Mouse (Mus musculus): ENCODE measurements around the gene Tnfrsf13c. TPM values are rescaled to one million over a fixed set of nuclear protein-coding genes. Genes with fewer than 3 reads are reported as not detected.
"Not testable (repeated sequence)": the region's sequence is repeated elsewhere in the genome, so short reads cannot be mapped to it uniquely, and the experiment has no call there.

Gene Tnfrsf13c
- polyA plus RNA-seq, 1 experiment from 2014 or later, result 0.29 TPM

- H3K36me3 ChIP-seq (ENCODE audit: control insufficient read depth, insufficient read depth, low read length), result no peaks in the 10 kb centered on the region
- no peak for ATAC-seq (replicated peaks; ENCODE audit: insufficient number of reproducible peaks, low FRiP score, low TSS enrichment)
- H3K4me1 ChIP-seq (ENCODE audit: control insufficient read depth, insufficient read depth, low read length), result no peaks in the 10 kb centered on the region
- H3K27me3 ChIP-seq (ENCODE audit: control insufficient read depth, insufficient read depth, low read length), result peaks cover 6% of the 10 kb centered on the region; the same call in 1 of the 2 replicates
- no peak overlapping the region for H3K4me3 ChIP-seq (ENCODE audit: low read depth, low read length)
- no peak overlapping the region for H3K4me2 ChIP-seq
- H3K9ac ChIP-seq (ENCODE audit: low read depth, low read length), result no peak overlapping the region
- no peaks in the 10 kb centered on the region for H3K9me3 ChIP-seq (replicated peaks; ENCODE audit: control insufficient read depth, low read length)
- H3K27ac ChIP-seq (ENCODE audit: low read depth, low read length), result no peak overlapping the region
- WGBS (ENCODE audit: insufficient replicate concordance), result 41% methylated on average over 4 of the region's 4 CpGs
Measured at GRCm38 (mm10) chr15:82255248-82255647, 31.1 kb upstream of the Tnfrsf13c start.

GRCm38 (mm10) chr15:82252097-82252496 is 27.9 kb upstream of the Tnfrsf13c start, which contains the start of gene 1500009C09Rik:
Gene 1500009C09Rik (plus strand): TSS chr15:82252397.
- Histone ChIP-seq H3K4me2 (no peak within 1 kb of the TSS), H3K36me3 (ENCODE audit: control insufficient read depth, insufficient read depth, low read length) (no peaks in the 10 kb centered on the region), H3K27ac (ENCODE audit: low read depth, low read length) (no peak within 1 kb of the TSS), H3K9ac (ENCODE audit: low read depth, low read length) (no peak within 1 kb of the TSS), H3K4me1 (ENCODE audit: control insufficient read depth, insufficient read depth, low read length) (no peaks in the 10 kb centered on the region), H3K9me3 (replicated peaks; ENCODE audit: control insufficient read depth, low read length) (no peaks in the 10 kb centered on the region), H3K27me3 (ENCODE audit: control insufficient read depth, insufficient read depth, low read length) (peaks cover 6% of the 10 kb centered on the region; the same call in 1 of the 2 replicates), H3K4me3 (ENCODE audit: low read depth, low read length) (no peak within 1 kb of the TSS)
- WGBS (ENCODE audit: insufficient replicate concordance), result 79% methylated on average over 6 of the region's 6 CpGs
- no peak for ATAC-seq (replicated peaks; ENCODE audit: insufficient number of reproducible peaks, low FRiP score, low TSS enrichment)

DNA sequence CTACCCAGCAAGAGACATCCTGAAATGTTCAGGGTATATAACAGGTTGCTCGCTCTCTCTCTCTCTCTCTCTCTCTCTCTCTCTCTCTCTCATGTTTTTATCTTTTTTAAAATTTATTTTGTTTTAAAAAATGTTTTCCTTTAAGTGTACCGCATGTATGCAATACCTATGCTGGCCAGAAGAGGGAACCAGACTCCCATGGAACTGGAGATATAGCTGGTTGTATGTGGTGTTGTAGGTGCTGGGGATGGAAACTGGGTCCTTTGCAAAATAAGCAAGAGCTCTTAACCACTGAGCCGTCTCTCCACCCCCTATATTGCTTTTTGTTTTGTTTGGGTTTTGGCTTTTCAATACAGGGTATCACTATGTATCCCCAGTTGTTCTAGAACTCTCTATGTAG is 27.4 kb upstream of the Tnfrsf13c start:
- Histone ChIP-seq H3K9me3 (replicated peaks; ENCODE audit: control insufficient read depth, low read length) (no peaks in the 10 kb centered on the region), H3K9ac (ENCODE audit: low read depth, low read length) (no peak overlapping the region), H3K36me3 (ENCODE audit: control insufficient read depth, insufficient read depth, low read length) (no peaks in the 10 kb centered on the region), H3K4me2 (no peak overlapping the region), H3K27me3 (ENCODE audit: control insufficient read depth, insufficient read depth, low read length) (peaks cover 6% of the 10 kb centered on the region; the same call in 1 of the 2 replicates), H3K4me3 (ENCODE audit: low read depth, low read length) (no peak overlapping the region), H3K27ac (ENCODE audit: low read depth, low read length) (no peak overlapping the region), H3K4me1 (ENCODE audit: control insufficient read depth, insufficient read depth, low read length) (no peaks in the 10 kb centered on the region)
- ATAC-seq (replicated peaks; ENCODE audit: insufficient number of reproducible peaks, low FRiP score, low TSS enrichment), result no peak
- 90% methylated on average over 3 of the region's 3 CpGs for WGBS (ENCODE audit: insufficient replicate concordance)

GRCm38 (mm10) chr15:82247131-82247776 is 23.1 kb upstream of the Tnfrsf13c start:
- ATAC-seq (replicated peaks; ENCODE audit: insufficient number of reproducible peaks, low FRiP score, low TSS enrichment), result no peak
- Histone ChIP-seq H3K36me3 (ENCODE audit: control insufficient read depth, insufficient read depth, low read length) (no peaks in the 10 kb centered on the region), H3K9me3 (replicated peaks; ENCODE audit: control insufficient read depth, low read length) (no peaks in the 10 kb centered on the region), H3K4me2 (no peak overlapping the region), H3K9ac (ENCODE audit: low read depth, low read length) (no peak overlapping the region), H3K4me1 (ENCODE audit: control insufficient read depth, insufficient read depth, low read length) (peaks cover 4% of the 10 kb centered on the region), H3K27ac (ENCODE audit: low read depth, low read length) (no peak overlapping the region), H3K4me3 (ENCODE audit: low read depth, low read length) (no peak overlapping the region), H3K27me3 (ENCODE audit: control insufficient read depth, insufficient read depth, low read length) (no peaks in the 10 kb centered on the region)
- 64% methylated on average over 3 of the region's 3 CpGs for WGBS (ENCODE audit: insufficient replicate concordance)

DNA sequence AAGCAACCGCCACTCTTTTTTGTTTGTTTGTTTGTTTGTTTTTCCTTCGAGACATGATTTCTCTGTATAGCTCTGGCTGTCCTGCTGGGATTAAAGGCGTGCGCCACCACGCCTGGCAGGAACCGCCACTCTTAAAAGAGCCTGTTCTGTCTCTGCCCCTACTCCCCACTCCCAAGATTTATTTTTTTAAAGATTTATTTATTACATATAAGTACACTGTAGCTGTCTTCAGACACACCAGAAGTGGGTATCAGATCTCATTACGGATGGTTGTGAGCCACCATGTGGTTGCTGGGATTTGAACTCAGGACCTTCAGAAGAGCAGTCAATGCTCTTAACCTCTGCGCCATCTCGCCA is 20.6 kb upstream of the Tnfrsf13c start:
- Histone ChIP-seq H3K4me3 (ENCODE audit: low read depth, low read length) (peak overlapping the region; percentile 80), H3K4me2 (peak overlapping the region; percentile 94), H3K9ac (ENCODE audit: low read depth, low read length) (peak overlapping the region; percentile 77), H3K27ac (ENCODE audit: low read depth, low read length) (peak overlapping the region; percentile 77)
- H3K9me3 ChIP-seq (replicated peaks; ENCODE audit: control insufficient read depth, low read length); H3K27me3 ChIP-seq (ENCODE audit: control insufficient read depth, insufficient read depth, low read length); H3K36me3 ChIP-seq (ENCODE audit: control insufficient read depth, insufficient read depth, low read length); H3K4me1 ChIP-seq (ENCODE audit: control insufficient read depth, insufficient read depth, low read length); ATAC-seq (replicated peaks; ENCODE audit: insufficient number of reproducible peaks, low FRiP score, low TSS enrichment): not testable (repeated sequence)
- 23% methylated on average over 9 of the region's 9 CpGs for WGBS (ENCODE audit: insufficient replicate concordance)

DNA sequence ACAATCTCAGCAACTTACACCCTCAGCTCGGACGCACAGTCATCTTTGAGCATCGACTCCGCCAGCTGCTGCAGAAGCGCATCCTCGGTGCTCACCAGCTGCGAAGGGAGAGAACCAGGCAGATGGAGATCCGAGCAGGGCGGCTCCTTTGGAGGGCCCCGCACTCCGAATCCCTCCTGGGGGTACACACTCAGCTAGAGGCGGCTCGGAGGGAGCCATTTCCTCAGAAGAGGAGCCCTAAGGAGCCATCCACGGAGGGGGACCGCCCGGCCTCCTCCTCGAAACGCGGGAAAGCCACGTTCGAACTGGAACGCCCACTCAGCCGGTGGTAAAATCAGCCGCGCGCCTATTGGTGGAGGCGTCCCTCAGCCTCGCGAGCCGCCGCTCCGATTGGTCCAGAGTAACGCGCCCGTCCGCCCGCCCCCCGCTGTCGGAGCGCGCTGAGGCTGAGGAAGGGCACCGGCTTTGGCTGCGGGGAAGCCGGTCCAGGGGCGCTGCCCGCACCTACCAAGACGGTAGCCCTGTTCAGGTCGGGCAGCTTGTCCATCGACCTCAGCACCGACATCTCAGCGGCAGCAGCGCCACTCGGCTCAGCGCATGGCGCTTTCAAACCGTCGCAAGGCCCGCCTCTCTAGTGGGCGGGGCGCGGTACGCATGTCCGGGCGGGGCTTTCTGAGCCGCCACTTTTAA is 20.1 kb upstream of the Tnfrsf13c start, which contains the start of gene Cenpm:
Cenpm (minus strand) TSS at position 634 of the 690 bp plus-strand sequence.
- under 1% methylated on average over 65 of the region's 65 CpGs for WGBS (ENCODE audit: insufficient replicate concordance)
- Histone ChIP-seq H3K36me3 (ENCODE audit: control insufficient read depth, insufficient read depth, low read length) (no peaks in the 10 kb centered on the region), H3K27me3 (ENCODE audit: control insufficient read depth, insufficient read depth, low read length) (no peaks in the 10 kb centered on the region), H3K4me1 (ENCODE audit: control insufficient read depth, insufficient read depth, low read length) (peaks cover 4% of the 10 kb centered on the region), H3K9me3 (replicated peaks; ENCODE audit: control insufficient read depth, low read length) (no peaks in the 10 kb centered on the region), H3K4me2 (peak within 1 kb of the TSS; percentile 94), H3K9ac (ENCODE audit: low read depth, low read length) (peak within 1 kb of the TSS; percentile 77), H3K27ac (ENCODE audit: low read depth, low read length) (peak within 1 kb of the TSS; percentile 77), H3K4me3 (ENCODE audit: low read depth, low read length) (peak within 1 kb of the TSS; percentile 80)
- ATAC-seq (replicated peaks; ENCODE audit: insufficient number of reproducible peaks, low FRiP score, low TSS enrichment), result peak; percentile 92

DNA sequence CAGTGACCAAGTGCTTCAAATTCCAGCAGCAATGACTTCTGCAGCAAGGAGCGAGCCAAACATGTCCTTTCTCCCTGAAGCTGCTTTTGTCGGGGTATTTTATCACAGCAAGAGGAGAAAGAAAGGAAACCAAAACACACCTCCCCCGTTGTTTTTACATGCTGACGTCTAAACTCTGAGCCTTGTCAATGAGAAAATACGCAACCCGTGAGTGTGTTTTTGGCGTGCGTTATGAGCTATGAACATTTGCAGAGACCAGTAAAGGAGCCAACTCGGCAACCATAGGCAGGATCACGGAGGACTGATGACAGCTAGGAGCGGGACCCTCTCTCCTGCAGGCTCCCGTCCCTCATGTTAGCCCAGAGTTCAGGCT is 19.6 kb upstream of the Tnfrsf13c start:
- no peak overlapping the region for H3K27ac ChIP-seq (ENCODE audit: low read depth, low read length)
- 6% methylated on average over 12 of the region's 12 CpGs for WGBS (ENCODE audit: insufficient replicate concordance)

DNA sequence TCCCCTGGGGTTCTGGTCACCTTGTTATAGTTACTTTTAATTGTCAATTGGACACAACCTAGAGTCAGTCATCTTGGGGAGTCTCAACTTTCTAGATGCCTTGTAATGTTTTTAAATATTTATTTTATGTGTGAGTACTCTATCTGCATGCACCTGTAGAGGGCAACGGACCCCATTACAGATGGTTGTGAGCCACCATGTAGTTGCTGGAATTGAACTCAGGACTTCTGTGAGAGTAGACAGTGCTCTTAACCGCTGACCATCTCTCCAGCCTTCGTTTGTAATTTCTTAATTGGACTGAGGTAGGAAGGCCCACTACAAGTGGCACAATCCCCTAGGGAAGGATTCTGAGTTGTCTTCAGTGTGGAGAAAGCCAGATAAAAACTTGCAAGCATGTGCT is 19.1 kb upstream of the Tnfrsf13c start:
- 73% methylated on average over 3 of the region's 3 CpGs for WGBS (ENCODE audit: insufficient replicate concordance)

More for the DNA sequence above, 19.6 kb upstream of the Tnfrsf13c start:
- H3K4me1 ChIP-seq (ENCODE audit: control insufficient read depth, insufficient read depth, low read length), result peaks cover 4% of the 10 kb centered on the region
- H3K4me2 ChIP-seq, result peak overlapping the region; percentile 94
- no peaks in the 10 kb centered on the region for H3K27me3 ChIP-seq (ENCODE audit: control insufficient read depth, insufficient read depth, low read length)
- H3K9ac ChIP-seq (ENCODE audit: low read depth, low read length), result peak overlapping the region; percentile 77
- no peaks in the 10 kb centered on the region for H3K36me3 ChIP-seq (ENCODE audit: control insufficient read depth, insufficient read depth, low read length)
- no peaks in the 10 kb centered on the region for H3K9me3 ChIP-seq (replicated peaks; ENCODE audit: control insufficient read depth, low read length)
- H3K4me3 ChIP-seq (ENCODE audit: low read depth, low read length), result peak overlapping the region; percentile 80
- ATAC-seq (replicated peaks; ENCODE audit: insufficient number of reproducible peaks, low FRiP score, low TSS enrichment), result no peak

More for the DNA sequence above, 19.1 kb upstream of the Tnfrsf13c start:
- no peaks in the 10 kb centered on the region for H3K36me3 ChIP-seq (ENCODE audit: control insufficient read depth, insufficient read depth, low read length)
- no peak for ATAC-seq (replicated peaks; ENCODE audit: insufficient number of reproducible peaks, low FRiP score, low TSS enrichment)
- no peaks in the 10 kb centered on the region for H3K9me3 ChIP-seq (replicated peaks; ENCODE audit: control insufficient read depth, low read length)
- H3K4me3 ChIP-seq (ENCODE audit: low read depth, low read length), result peak overlapping the region; percentile 80
- H3K27ac ChIP-seq (ENCODE audit: low read depth, low read length), result no peak overlapping the region
- H3K27me3 ChIP-seq (ENCODE audit: control insufficient read depth, insufficient read depth, low read length), result no peaks in the 10 kb centered on the region
- peaks cover 4% of the 10 kb centered on the region for H3K4me1 ChIP-seq (ENCODE audit: control insufficient read depth, insufficient read depth, low read length)
- H3K9ac ChIP-seq (ENCODE audit: low read depth, low read length), result peak overlapping the region; percentile 77; the same call in 1 of the 2 replicates
- H3K4me2 ChIP-seq, result peak overlapping the region; percentile 94

All from heart, embryonic 11.5 days (tissue).